Mouse (Mus musculus): ENCODE data around the gene Car9. TPM values are rescaled to one million over a fixed set of nuclear protein-coding genes. Genes with fewer than 3 reads are reported as not detected.
A peak's percentile ranks its signal among the peaks of the same experiment; 100 is the strongest.

Car9 gene
- polyA plus RNA-seq, 1 experiment, result 1.9 TPM

GRCm38 (mm10) chr4:43493846-43494240 is 12.9 kb upstream of the Car9 start:
- no peak for DNase-seq (ENCODE audit: low spot score)

GRCm38 (mm10) chr4:43496587-43496986 is 10.2 kb upstream of the Car9 start:
- no peak for DNase-seq (ENCODE audit: low spot score)

GRCm38 (mm10) chr4:43497405-43497804 is 9.4 kb upstream of the Car9 start:
- DNase-seq (ENCODE audit: low spot score), result no peak

- DNase-seq (ENCODE audit: low spot score), result no peak
Observed at GRCm38 (mm10) chr4:43497946-43498345, 8.8 kb upstream of the Car9 start.

- DNase-seq (ENCODE audit: low spot score), result no peak
Observed at GRCm38 (mm10) chr4:43498983-43499382, 7.8 kb upstream of the Car9 start.

- peak; percentile 60 for DNase-seq (ENCODE audit: low spot score)
Observed at GRCm38 (mm10) chr4:43499407-43500333, 7.1 kb upstream of the Car9 start, which contains the start of gene Arhgef39. Gene Arhgef39 (minus strand): TSS chr4:43499695.

GRCm38 (mm10) chr4:43503041-43503440 is 3.7 kb upstream of the Car9 start:
- DNase-seq (ENCODE audit: low spot score), result no peak

- DNase-seq (ENCODE audit: low spot score), result no peak
Observed at GRCm38 (mm10) chr4:43503506-43503905, 3.3 kb upstream of the Car9 start.

GRCm38 (mm10) chr4:43504269-43504668 is 2.5 kb upstream of the Car9 start:
- DNase-seq (ENCODE audit: low spot score), result no peak

- DNase-seq (ENCODE audit: low spot score), result no peak
Observed at GRCm38 (mm10) chr4:43506074-43506473, 692 bp upstream of the Car9 start.

GRCm38 (mm10) chr4:43507938-43508665 is 1.3 kb downstream of the Car9 start:
- peak; percentile 31 for DNase-seq (ENCODE audit: low spot score)

GRCm38 (mm10) chr4:43508666-43508997 is 1.9 kb downstream of the Car9 start:
- peak; percentile 54 for DNase-seq (ENCODE audit: low spot score)

GRCm38 (mm10) chr4:43509109-43509508 is 2.3 kb downstream of the Car9 start:
- no peak for DNase-seq (ENCODE audit: low spot score)

GRCm38 (mm10) chr4:43511675-43512454 is 5.1 kb downstream of the Car9 start:
- DNase-seq (ENCODE audit: low spot score), result peak; percentile 30

GRCm38 (mm10) chr4:43512653-43513052 is 5.9 kb downstream of the Car9 start:
- peak; percentile 22 for DNase-seq (ENCODE audit: low spot score)

- no peak for DNase-seq (ENCODE audit: low spot score)
Observed at GRCm38 (mm10) chr4:43513300-43513699, 6.5 kb downstream of the Car9 start.

GRCm38 (mm10) chr4:43513791-43514190 is 7.0 kb downstream of the Car9 start:
- DNase-seq (ENCODE audit: low spot score), result no peak

- DNase-seq (ENCODE audit: low spot score), result peak; percentile 20
Observed at GRCm38 (mm10) chr4:43515764-43516708, 9.3 kb downstream of the Car9 start.

- peak; percentile 24 for DNase-seq (ENCODE audit: low spot score)
Observed at GRCm38 (mm10) chr4:43519551-43519950, 12.8 kb downstream of the Car9 start.

- DNase-seq (ENCODE audit: low spot score), result peak; percentile 60
Observed at GRCm38 (mm10) chr4:43519956-43520355, 13.2 kb downstream of the Car9 start.

GRCm38 (mm10) chr4:43527880-43528279 is 21.1 kb downstream of the Car9 start:
- DNase-seq (ENCODE audit: low spot score), result no peak

Data from urinary bladder, adult 2 months (tissue).